Mouse (Mus musculus): ENCODE measurements at regions not wholly inside any gene's neighbourhood (a gene's known extent, or its start where the extent isn't known, plus 50 kb on each side); places are given as distances from the start of the nearest gene placed in this dataset.
A peak's percentile ranks its signal among the peaks of the same experiment; 100 is the strongest.

GRCm38 (mm10) chr10:37716946-37717345, 578.2 kb upstream of the Marcks start:
- no peak for DNase-seq (ENCODE audit: low read depth, low spot score)

GRCm38 (mm10) chr10:37711459-37711858, 572.7 kb upstream of the Marcks start:
- DNase-seq (ENCODE audit: low read depth, low spot score), result peak; percentile 45

GRCm38 (mm10) chr10:37694041-37694690, 555.4 kb upstream of the Marcks start:
- DNase-seq (ENCODE audit: low read depth, low spot score), result peak; percentile 17

GRCm38 (mm10) chr10:37692851-37693250, 554.1 kb upstream of the Marcks start:
- DNase-seq (ENCODE audit: low read depth, low spot score), result no peak

- no peak for DNase-seq (ENCODE audit: low read depth, low spot score)
These were observed 553.2 kb upstream of the Marcks start for GRCm38 (mm10) chr10:37691939-37692338.

- peak; percentile 63 for DNase-seq (ENCODE audit: low read depth, low spot score)
These were observed 544.4 kb upstream of the Marcks start for GRCm38 (mm10) chr10:37683101-37683500.

GRCm38 (mm10) chr10:37680601-37681000, 541.9 kb upstream of the Marcks start:
- DNase-seq (ENCODE audit: low read depth, low spot score), result no peak

GRCm38 (mm10) chr10:37677826-37678225, 539.1 kb upstream of the Marcks start:
- no peak for DNase-seq (ENCODE audit: low read depth, low spot score)

- DNase-seq (ENCODE audit: low read depth, low spot score), result no peak
These were observed 530.1 kb upstream of the Marcks start for GRCm38 (mm10) chr10:37668827-37669226.

- no peak for DNase-seq (ENCODE audit: low read depth, low spot score)
These were observed 528.5 kb upstream of the Marcks start for GRCm38 (mm10) chr10:37667031-37667745.

- DNase-seq (ENCODE audit: low read depth, low spot score), result no peak
These were observed 527.8 kb upstream of the Marcks start for GRCm38 (mm10) chr10:37666535-37666934.

- no peak for DNase-seq (ENCODE audit: low read depth, low spot score)
These were observed 498.4 kb upstream of the Marcks start for GRCm38 (mm10) chr10:37637001-37637562.

GRCm38 (mm10) chr10:37636421-37636820, 497.7 kb upstream of the Marcks start:
- no peak for DNase-seq (ENCODE audit: low read depth, low spot score)

- DNase-seq (ENCODE audit: low read depth, low spot score), result no peak
These were observed 491.7 kb upstream of the Marcks start for GRCm38 (mm10) chr10:37630403-37630802.

- no peak for DNase-seq (ENCODE audit: low read depth, low spot score)
These were observed 489.2 kb upstream of the Marcks start for GRCm38 (mm10) chr10:37627900-37628299.

GRCm38 (mm10) chr10:37626758-37627201, 488.1 kb upstream of the Marcks start:
- no peak for DNase-seq (ENCODE audit: low read depth, low spot score)

GRCm38 (mm10) chr10:37625972-37626757, 487.4 kb upstream of the Marcks start:
- DNase-seq (ENCODE audit: low read depth, low spot score), result no peak

- no peak for DNase-seq (ENCODE audit: low read depth, low spot score)
These were observed 484.3 kb upstream of the Marcks start for GRCm38 (mm10) chr10:37623041-37623440.

GRCm38 (mm10) chr10:37618606-37619005, 479.9 kb upstream of the Marcks start:
- DNase-seq (ENCODE audit: low read depth, low spot score), result no peak

- DNase-seq (ENCODE audit: low read depth, low spot score), result no peak
These were observed 479.1 kb upstream of the Marcks start for GRCm38 (mm10) chr10:37617708-37618300.

- no peak for DNase-seq (ENCODE audit: low read depth, low spot score)
These were observed 477.4 kb upstream of the Marcks start for GRCm38 (mm10) chr10:37615926-37616691.

All from skeletal muscle tissue, adult 2 months (tissue).